Mouse (Mus musculus): ENCODE data around the gene Lrrk2.

- TF ChIP-seq GATA1 (IDR thresholded peaks at IDR 0.05; ENCODE audit: low read length), result no peak
- TF ChIP-seq TAL1 (IDR thresholded peaks at IDR 0.05; ENCODE audit: low read length), result no peak
Observed at GRCm38 (mm10) chr15:91658227-91658626, 14.7 kb upstream of the Lrrk2 start.

Data from erythroblast, embryonic 14.5 days (primary cell).